Mouse (Mus musculus) lung, embryonic 16.5 days (tissue): ENCODE measurements around the gene Gpx1. TPM values are rescaled to one million over a fixed set of nuclear protein-coding genes. Genes with fewer than 3 reads are reported as not detected.
A peak's percentile ranks its signal among the peaks of the same experiment; 100 is the strongest.

Experiments used
- ATAC-seq: fragments of 200-750 bp; cut with Nextera tagmentation; 2 replicates; pipeline ENCODE4 v1.8.0; 2017; ENCODE audit warnings: low read depth, mild to moderate bottlenecking, moderate library complexity
- H3K27ac ChIP-seq: fragments of 300-500 bp; sonication (generic); 2 replicates; pipeline ENCODE4 v1.5.1; 2014; ENCODE audit warnings: mild to moderate bottlenecking, control low read depth, low read length
- H3K27me3 ChIP-seq: fragments of 300-500 bp; sonication (generic); 2 replicates; pipeline ENCODE4 v1.6.1; 2014; ENCODE audit warnings: low read depth, low read length, mixed read lengths; ENCODE audit not compliant: control insufficient read depth, insufficient read depth
- H3K36me3 ChIP-seq: fragments of 300-500 bp; sonication (generic); 2 replicates; pipeline ENCODE4 v1.6.1; 2014; ENCODE audit warnings: low read length; ENCODE audit not compliant: control insufficient read depth, insufficient read depth
- H3K4me1 ChIP-seq: fragments of 300-500 bp; sonication (generic); replicated peaks from 2 replicates; pipeline ENCODE4 v1.6.1; 2014; ENCODE audit warnings: low read length, mixed read lengths; ENCODE audit not compliant: control insufficient read depth, insufficient read depth
- H3K4me2 ChIP-seq: fragments of 300-500 bp; sonication (generic); 2 replicates; pipeline ENCODE4 v1.6.1; 2014; ENCODE audit warnings: low read depth, low read length, control low read depth
- H3K4me3 ChIP-seq: fragments of 300-500 bp; sonication (generic); 2 replicates; pipeline ENCODE4 v1.5.1; 2014; ENCODE audit warnings: mild to moderate bottlenecking, low read length, control low read depth
- H3K9ac ChIP-seq: fragments of 300-500 bp; sonication (generic); 2 replicates; pipeline ENCODE4 v1.6.1; 2014; ENCODE audit warnings: low read length, control low read depth
- H3K9me3 ChIP-seq: fragments of 300-500 bp; sonication (generic); 2 replicates; pipeline ENCODE4 v1.6.1; 2016; ENCODE audit warnings: low read length; ENCODE audit not compliant: control insufficient read depth
- WGBS: fragments of 180-500 bp; shearing (Covaris S2); extraction: QIAGEN DNeasy Blood & Tissue Kit; methylation state at CpG from one replicate; pipeline ENCODE4 v1.1.7; 2014; 5-methylcytosine and 5-hydroxymethylcytosine counted together
- polyA plus RNA-seq: library from polyadenylated mRNA; unstranded; fragments of >200 nt; fragmentation: Nextera tagmentation; extraction: Ambion mirVana; gene quantifications from 2 replicates; pipeline ENCODE4 v1.2.1, GENCODE M21; 2015

Gpx1 gene
- polyA plus RNA-seq, 1 experiment from 2014 or later, result 649 TPM

DNA sequence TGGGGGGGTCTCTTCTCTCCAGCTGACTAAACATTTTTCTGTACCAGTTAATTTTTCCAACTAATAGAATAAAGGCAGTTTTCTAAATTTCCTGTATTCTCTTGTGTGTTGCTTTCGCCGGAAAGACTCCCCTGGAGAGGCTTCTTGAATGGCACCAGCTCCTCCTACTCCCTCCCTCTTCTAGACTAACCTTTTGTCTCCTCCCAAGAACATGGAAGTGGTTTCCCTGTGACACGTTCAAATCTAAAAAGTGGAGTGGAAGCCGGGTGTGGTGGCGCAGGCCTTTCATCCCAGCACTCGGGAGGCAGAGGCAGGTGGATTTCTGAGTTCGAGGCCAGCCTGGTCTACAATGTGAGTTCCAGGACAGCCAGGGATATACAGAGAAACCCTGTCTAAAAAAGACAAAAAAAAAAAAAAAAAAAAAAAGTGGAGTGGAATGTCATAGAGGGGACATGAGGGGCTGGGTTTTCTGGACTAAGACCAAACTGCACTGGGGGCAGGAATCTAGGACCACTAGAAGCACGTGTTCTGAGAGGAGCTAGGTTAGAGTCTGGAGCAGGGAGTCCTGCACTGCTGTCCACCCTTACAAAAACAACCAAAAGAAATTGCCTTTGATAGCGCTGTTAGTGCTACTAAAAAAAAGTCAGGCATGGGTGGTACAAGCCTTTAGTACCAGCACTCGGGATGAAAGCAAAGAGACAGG, 704 bp upstream of the Gpx1 start:
- Histone ChIP-seq H3K27me3 (no peaks in the 10 kb centered on the region), H3K4me3 (no peak overlapping the region), H3K4me2 (peak overlapping the region; percentile 68), H3K36me3 (peaks cover 34% of the 10 kb centered on the region), H3K9ac (no peak overlapping the region), H3K4me1 (peaks cover 28% of the 10 kb centered on the region), H3K9me3 (no peaks in the 10 kb centered on the region), H3K27ac (peak overlapping the region; percentile 95)
- 65% methylated on average over 10 of the region's 10 CpGs for WGBS
- no peak for ATAC-seq

- Histone ChIP-seq H3K9me3 (no peaks in the 10 kb centered on the region), H3K36me3 (peaks cover 31% of the 10 kb centered on the region), H3K4me2 (peak overlapping the region; percentile 68), H3K4me3 (peak overlapping the region; percentile 65), H3K27ac (peak overlapping the region; percentile 95), H3K4me1 (peaks cover 28% of the 10 kb centered on the region), H3K9ac (peak overlapping the region; percentile 93), H3K27me3 (no peaks in the 10 kb centered on the region)
- no peak for ATAC-seq
- 25% methylated on average over 6 of the region's 6 CpGs for WGBS
Measured at GRCm38 (mm10) chr9:108338551-108338885, 185 bp upstream of the Gpx1 start.

DNA sequence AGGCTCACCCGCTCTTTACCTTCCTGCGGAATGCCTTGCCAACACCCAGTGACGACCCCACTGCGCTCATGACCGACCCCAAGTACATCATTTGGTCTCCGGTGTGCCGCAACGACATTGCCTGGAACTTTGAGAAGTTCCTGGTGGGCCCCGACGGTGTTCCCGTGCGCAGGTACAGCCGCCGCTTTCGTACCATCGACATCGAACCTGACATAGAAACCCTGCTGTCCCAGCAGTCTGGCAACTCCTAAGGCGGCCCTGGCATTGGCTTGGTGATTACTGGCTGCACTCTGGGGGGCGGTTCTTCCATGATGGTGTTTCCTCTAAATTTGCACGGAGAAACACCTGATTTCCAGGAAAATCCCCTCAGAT, 1.2 kb downstream of the Gpx1 start:
- H3K27ac ChIP-seq, result peak overlapping the region; percentile 95
- no peaks in the 10 kb centered on the region for H3K9me3 ChIP-seq
- H3K9ac ChIP-seq, result peak overlapping the region; percentile 93
- H3K4me3 ChIP-seq, result peak overlapping the region; percentile 65
- H3K36me3 ChIP-seq, result peaks cover 18% of the 10 kb centered on the region
- WGBS, result 10% methylated on average over 20 of the region's 20 CpGs
- ATAC-seq, result no peak
- no peaks in the 10 kb centered on the region for H3K27me3 ChIP-seq
- peak overlapping the region; percentile 68 for H3K4me2 ChIP-seq
- H3K4me1 ChIP-seq, result peaks cover 28% of the 10 kb centered on the region

DNA sequence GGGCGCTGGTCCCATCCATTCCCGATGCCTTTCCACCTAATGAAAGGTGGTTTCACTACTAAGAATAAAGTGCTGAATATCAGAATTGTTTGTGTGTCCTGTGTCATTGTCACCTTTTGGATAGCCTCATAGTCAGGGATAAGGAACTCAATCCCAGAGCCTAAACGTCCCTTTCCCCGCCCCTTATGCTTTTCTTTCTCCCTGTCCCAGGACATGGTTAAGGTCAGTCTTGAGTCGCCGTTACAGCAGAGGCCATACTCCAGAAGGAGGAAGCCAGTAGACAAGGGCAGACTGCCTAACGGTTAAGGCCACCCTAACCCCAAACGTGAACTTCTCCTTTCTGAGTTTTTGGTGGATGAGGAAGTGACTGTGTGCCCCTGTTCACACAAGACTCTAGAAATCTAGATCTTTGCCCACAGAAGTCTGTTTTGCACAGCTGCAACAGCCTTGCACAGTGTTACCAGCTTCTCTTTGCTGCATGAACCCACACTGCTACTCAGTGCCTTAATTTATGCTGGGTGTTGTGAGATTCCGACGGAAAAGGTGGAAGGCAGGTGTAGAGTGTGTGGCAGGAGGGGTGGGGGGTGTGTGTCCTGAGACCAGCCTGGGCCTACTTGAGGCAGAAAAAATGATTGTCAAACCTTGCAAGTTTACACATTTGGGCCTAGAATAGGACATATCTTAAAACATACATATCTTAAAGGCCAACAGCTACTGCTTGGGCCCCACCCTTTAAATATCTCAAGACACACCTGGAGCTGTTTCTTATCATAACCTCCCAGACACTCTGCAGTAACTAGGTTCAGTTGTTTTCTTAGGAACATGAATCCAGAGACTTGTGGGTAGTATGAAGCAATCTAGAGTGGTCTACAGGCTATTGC, 1.8 kb downstream of the Gpx1 start:
- WGBS, result 37% methylated on average over 10 of the region's 10 CpGs
- Histone ChIP-seq H3K4me3 (peak overlapping the region; percentile 65), H3K4me1 (peaks cover 28% of the 10 kb centered on the region), H3K9ac (peak overlapping the region; percentile 93), H3K27ac (peak overlapping the region; percentile 95), H3K9me3 (no peaks in the 10 kb centered on the region), H3K36me3 (peaks cover 11% of the 10 kb centered on the region), H3K27me3 (no peaks in the 10 kb centered on the region), H3K4me2 (peak overlapping the region; percentile 68)
- no peak for ATAC-seq

- H3K9ac ChIP-seq, result 0 out of 2 replicates have a peak overlapping the region, but pooled peaks have one; percentile 93
- peak overlapping the region; percentile 68 for H3K4me2 ChIP-seq
- peaks cover 28% of the 10 kb centered on the region for H3K4me1 ChIP-seq
- H3K27me3 ChIP-seq, result no peaks in the 10 kb centered on the region
- ATAC-seq, result no peak
- H3K36me3 ChIP-seq, result peaks cover 6% of the 10 kb centered on the region
- WGBS, result 82% methylated on average over 5 of the region's 5 CpGs
- H3K4me3 ChIP-seq, result peak overlapping the region; percentile 65; the same call in 1 of the 2 replicates
- no peaks in the 10 kb centered on the region for H3K9me3 ChIP-seq
- peak overlapping the region; percentile 59 for H3K27ac ChIP-seq
Measured at GRCm38 (mm10) chr9:108341139-108341475, 2.4 kb downstream of the Gpx1 start.

GRCm38 (mm10) chr9:108341801-108342200, 3.1 kb downstream of the Gpx1 start:
- Histone ChIP-seq H3K27ac (peak overlapping the region; percentile 28; the same call in 1 of the 2 replicates), H3K4me1 (peaks cover 29% of the 10 kb centered on the region), H3K27me3 (no peaks in the 10 kb centered on the region), H3K9ac (no peak overlapping the region), H3K9me3 (no peaks in the 10 kb centered on the region), H3K36me3 (peaks cover 4% of the 10 kb centered on the region), H3K4me3 (no peak overlapping the region), H3K4me2 (no peak overlapping the region)
- ATAC-seq, result no peak

DNA sequence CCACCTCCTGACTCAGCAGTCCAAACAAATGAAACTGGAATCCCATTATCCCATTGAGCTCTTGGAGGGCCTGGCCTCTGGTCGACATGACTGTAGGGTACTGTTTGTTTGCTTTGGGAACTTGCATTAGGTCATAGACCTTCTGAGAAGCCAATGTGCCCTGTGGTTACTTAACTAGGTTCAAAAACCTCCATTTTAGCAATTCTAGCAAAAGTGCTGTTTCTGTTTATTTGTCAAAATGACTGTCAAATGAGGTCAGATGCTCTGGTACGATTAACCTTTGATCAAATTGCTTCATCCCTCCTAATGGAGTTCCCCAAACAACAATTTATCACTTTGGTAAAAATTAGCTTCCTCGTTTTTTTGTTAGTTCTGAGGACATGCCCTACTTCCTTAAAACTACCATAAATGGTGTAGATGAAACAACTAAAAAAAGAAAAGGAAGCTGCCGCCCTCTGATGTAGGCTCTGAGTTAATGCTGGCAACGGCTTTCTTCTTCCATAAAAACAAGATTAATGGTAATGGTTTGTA, 3.7 kb downstream of the Gpx1 start:
- no peak for ATAC-seq
- H3K27ac ChIP-seq, result peak overlapping the region; percentile 51

GRCm38 (mm10) chr9:108343331-108343730, 4.6 kb downstream of the Gpx1 start:
- Histone ChIP-seq H3K36me3 (peaks cover 2% of the 10 kb centered on the region; the same call in 1 of the 2 replicates), H3K4me2 (no peak overlapping the region), H3K27ac (no peak overlapping the region), H3K9me3 (no peaks in the 10 kb centered on the region), H3K27me3 (no peaks in the 10 kb centered on the region), H3K4me3 (no peak overlapping the region), H3K9ac (no peak overlapping the region), H3K4me1 (peaks cover 30% of the 10 kb centered on the region)
- ATAC-seq, result no peak
- WGBS, result 75% methylated on average over 3 of the region's 3 CpGs

More for the DNA sequence above, 3.7 kb downstream of the Gpx1 start:
- Histone ChIP-seq H3K4me2 (no peak overlapping the region), H3K4me1 (peaks cover 31% of the 10 kb centered on the region), H3K4me3 (no peak overlapping the region), H3K9ac (no peak overlapping the region), H3K27me3 (no peaks in the 10 kb centered on the region), H3K9me3 (no peaks in the 10 kb centered on the region), H3K36me3 (peaks cover 4% of the 10 kb centered on the region)
- 26% methylated on average over 5 of the region's 5 CpGs for WGBS

- no peak for ATAC-seq
- Histone ChIP-seq H3K27ac (no peak overlapping the region), H3K9me3 (no peaks in the 10 kb centered on the region), H3K4me3 (no peak overlapping the region), H3K36me3 (peaks cover 2% of the 10 kb centered on the region; the same call in 1 of the 2 replicates), H3K9ac (no peak overlapping the region), H3K4me2 (no peak overlapping the region), H3K27me3 (no peaks in the 10 kb centered on the region), H3K4me1 (peaks cover 31% of the 10 kb centered on the region)
- WGBS, result 100% methylated on average over 1 of the region's 1 CpGs
Measured at GRCm38 (mm10) chr9:108343835-108344234, 5.1 kb downstream of the Gpx1 start.
